Mouse (Mus musculus) brain, adult 2 months (tissue): ENCODE measurements around the gene Spata21.

Source experiments
- DNase-seq: peaks from one replicate; pipeline ENCODE4 v3.0.0; 2011; ENCODE audit warnings: low read depth, low spot score

Spata21 gene

GRCm38 (mm10) chr4:141149116-141149515 is 61.0 kb downstream of the Spata21 start:
- DNase-seq = no peak

GRCm38 (mm10) chr4:141157485-141157884 is 69.4 kb downstream of the Spata21 start:
- DNase-seq = no peak

GRCm38 (mm10) chr4:141158609-141159008 is 70.5 kb downstream of the Spata21 start:
- no peak for DNase-seq

GRCm38 (mm10) chr4:141159093-141159492 is 71.0 kb downstream of the Spata21 start:
- no peak for DNase-seq

- DNase-seq = no peak
Observed at GRCm38 (mm10) chr4:141159666-141160065, 71.5 kb downstream of the Spata21 start.

GRCm38 (mm10) chr4:141160193-141160592 is 72.1 kb downstream of the Spata21 start:
- no peak for DNase-seq

- DNase-seq = no peak
Observed at GRCm38 (mm10) chr4:141161699-141162208, 73.6 kb downstream of the Spata21 start.
